ENCODE assay signal across 8 mouse cellular contexts in genomic region chr8:117379131-117379530, GRCm38 (mm10).
DNase-seq lines count a peak whose midpoint lies in the region; ATAC-seq and TF ChIP-seq lines count a peak whose summit lies in the region.

No protein-coding gene starts in this region.

- no peaks in the 10 kb centered on the region for H3K9me3 ChIP-seq in forebrain, embryonic 12.5 days
- H3K9me3 ChIP-seq in heart, postnatal 0 days (replicated peaks; ENCODE audit: control insufficient read depth, low read length), result no peaks in the 10 kb centered on the region

- DNase-seq in A20 (ENCODE audit: low read depth, low spot score), result peak; percentile 16
- peak; percentile 40 for DNase-seq in ZHBTc4 (ENCODE audit: low read depth, low spot score)
- DNase-seq in heart, postnatal 0 days (ENCODE audit: low spot score), result peak; percentile 33
- peak; percentile 73 to 84 for DNase-seq in kidney, postnatal 25 days
- peak; percentile 53 to 55 for DNase-seq in lung, adult 18-20 months
- peak; percentile 49 for DNase-seq in ovary, postnatal 14 days (ENCODE audit: low spot score)
- no peak for DNase-seq in T-cell, adult 2 months (ENCODE audit: low spot score)

- H3K27me3 ChIP-seq in forebrain, embryonic 12.5 days, result no peaks in the 10 kb centered on the region
- no peaks in the 10 kb centered on the region for H3K27me3 ChIP-seq in heart, postnatal 0 days (ENCODE audit: control insufficient read depth, insufficient read depth, low read length)

- H3K4me3 ChIP-seq in forebrain, embryonic 12.5 days (replicated peaks), result no peak overlapping the region
- no peak overlapping the region for H3K4me3 ChIP-seq in heart, postnatal 0 days (ENCODE audit: low read depth, low read length)

- H3K36me3 ChIP-seq in forebrain, embryonic 12.5 days (replicated peaks), result peaks cover 16% of the 10 kb centered on the region
- H3K36me3 ChIP-seq in heart, postnatal 0 days (replicated peaks; ENCODE audit: control insufficient read depth, insufficient read depth, low read length), result no peaks in the 10 kb centered on the region; the same call in 1 of the 2 replicates

- 0 out of 2 replicates have a peak overlapping the region, but pooled peaks have one; percentile 32 for H3K27ac ChIP-seq in forebrain, embryonic 12.5 days
- no peak overlapping the region for H3K27ac ChIP-seq in heart, postnatal 0 days (ENCODE audit: low read depth)

- 59% methylated on average over 10 of the region's 10 CpGs for WGBS in forebrain, embryonic 12.5 days
- WGBS in heart, postnatal 0 days, result 52% methylated on average over 10 of the region's 10 CpGs

- H3K9ac ChIP-seq in forebrain, embryonic 12.5 days, result no peak overlapping the region
- H3K9ac ChIP-seq in heart, postnatal 0 days (replicated peaks; ENCODE audit: low read depth, low read length), result no peak overlapping the region

- H3K4me1 ChIP-seq in forebrain, embryonic 12.5 days, result peaks cover 10% of the 10 kb centered on the region
- H3K4me1 ChIP-seq in heart, postnatal 0 days (ENCODE audit: control insufficient read depth, insufficient read depth), result peaks cover 8% of the 10 kb centered on the region; the same call in 1 of the 2 replicates

- no peak overlapping the region for H3K4me2 ChIP-seq in forebrain, embryonic 12.5 days
- no peak overlapping the region for H3K4me2 ChIP-seq in heart, postnatal 0 days (ENCODE audit: low read depth, low read length)

- peak; percentile 51 for TF ChIP-seq CTCF in heart, postnatal 0 days (IDR thresholded peaks at IDR 0.05; ENCODE audit: low read depth)

- no peak for TF ChIP-seq EP300 in heart, postnatal 0 days (IDR thresholded peaks at IDR 0.05; ENCODE audit: low read depth)

- no peak for ATAC-seq in forebrain, embryonic 12.5 days (ENCODE audit: low FRiP score)
- peak; percentile 57 for ATAC-seq in heart, postnatal 0 days (ENCODE audit: insufficient read depth, low read depth)
